Mouse (Mus musculus): ENCODE measurements at regions not wholly inside any gene's neighbourhood (a gene's known extent, or its start where the extent isn't known, plus 50 kb on each side); places are given as distances from the start of the nearest gene placed in this dataset.
"Not testable (repeated sequence)": the region's sequence is repeated elsewhere in the genome, so short reads cannot be mapped to it uniquely, and the experiment has no call there.

GRCm38 (mm10) chr3:152040751-152041150, 125.3 kb downstream of the Gipc2 start:
- Histone ChIP-seq H3K4me1 (ENCODE audit: control insufficient read depth, insufficient read depth, low read length) (no peaks in the 10 kb centered on the region), H3K4me2 (ENCODE audit: low read depth, low read length) (no peak overlapping the region), H3K9me3 (replicated peaks; ENCODE audit: control insufficient read depth, low read length) (no peaks in the 10 kb centered on the region), H3K36me3 (ENCODE audit: control insufficient read depth, insufficient read depth, low read length) (no peaks in the 10 kb centered on the region), H3K27me3 (ENCODE audit: control insufficient read depth, insufficient read depth, low read length) (no peaks in the 10 kb centered on the region), H3K9ac (ENCODE audit: low read length) (no peak overlapping the region), H3K4me3 (replicated peaks; ENCODE audit: low read length) (no peak overlapping the region), H3K27ac (ENCODE audit: low read length) (no peak overlapping the region)
- WGBS: 53% methylated on average over 5 of the region's 5 CpGs
- ATAC-seq (ENCODE audit: insufficient read depth, low FRiP score): no peak

- not testable (repeated sequence) for H3K27ac ChIP-seq (ENCODE audit: low read length); H3K4me2 ChIP-seq (ENCODE audit: low read depth, low read length); H3K4me1 ChIP-seq (ENCODE audit: control insufficient read depth, insufficient read depth, low read length); H3K4me3 ChIP-seq (replicated peaks; ENCODE audit: low read length); H3K36me3 ChIP-seq (ENCODE audit: control insufficient read depth, insufficient read depth, low read length); H3K9me3 ChIP-seq (replicated peaks; ENCODE audit: control insufficient read depth, low read length); H3K9ac ChIP-seq (ENCODE audit: low read length); H3K27me3 ChIP-seq (ENCODE audit: control insufficient read depth, insufficient read depth, low read length); ATAC-seq (ENCODE audit: insufficient read depth, low FRiP score)
- 75% methylated on average over 5 of the region's 5 CpGs for WGBS
These were observed 129.2 kb downstream of the Gipc2 start for GRCm38 (mm10) chr3:152036819-152037218.

- Histone ChIP-seq H3K4me3 (replicated peaks; ENCODE audit: low read length) (no peak overlapping the region), H3K27ac (ENCODE audit: low read length) (no peak overlapping the region), H3K36me3 (ENCODE audit: control insufficient read depth, insufficient read depth, low read length) (no peaks in the 10 kb centered on the region), H3K9ac (ENCODE audit: low read length) (no peak overlapping the region), H3K27me3 (ENCODE audit: control insufficient read depth, insufficient read depth, low read length) (no peaks in the 10 kb centered on the region), H3K9me3 (replicated peaks; ENCODE audit: control insufficient read depth, low read length) (no peaks in the 10 kb centered on the region), H3K4me2 (ENCODE audit: low read depth, low read length) (no peak overlapping the region), H3K4me1 (ENCODE audit: control insufficient read depth, insufficient read depth, low read length) (no peaks in the 10 kb centered on the region)
- WGBS: 71% methylated on average over 5 of the region's 5 CpGs
- ATAC-seq (ENCODE audit: insufficient read depth, low FRiP score): no peak
These were observed 130.6 kb downstream of the Gipc2 start for GRCm38 (mm10) chr3:152035416-152035815.

- H3K4me3 ChIP-seq (replicated peaks; ENCODE audit: low read length): no peak overlapping the region
- no peak overlapping the region for H3K27ac ChIP-seq (ENCODE audit: low read length)
- H3K9me3 ChIP-seq (replicated peaks; ENCODE audit: control insufficient read depth, low read length): no peaks in the 10 kb centered on the region
- H3K36me3 ChIP-seq (ENCODE audit: control insufficient read depth, insufficient read depth, low read length): no peaks in the 10 kb centered on the region
- H3K9ac ChIP-seq (ENCODE audit: low read length): no peak overlapping the region
- H3K4me2 ChIP-seq (ENCODE audit: low read depth, low read length): no peak overlapping the region
- no peaks in the 10 kb centered on the region for H3K4me1 ChIP-seq (ENCODE audit: control insufficient read depth, insufficient read depth, low read length)
- 80% methylated on average over 9 of the region's 10 CpGs for WGBS
- H3K27me3 ChIP-seq (ENCODE audit: control insufficient read depth, insufficient read depth, low read length): no peaks in the 10 kb centered on the region
- no peak for ATAC-seq (ENCODE audit: insufficient read depth, low FRiP score)
These were observed 131.3 kb downstream of the Gipc2 start for GRCm38 (mm10) chr3:152034686-152035085.

- no peak for ATAC-seq (ENCODE audit: insufficient read depth, low FRiP score)
- H3K4me1 ChIP-seq (ENCODE audit: control insufficient read depth, insufficient read depth, low read length): no peaks in the 10 kb centered on the region
- H3K9me3 ChIP-seq (replicated peaks; ENCODE audit: control insufficient read depth, low read length): no peaks in the 10 kb centered on the region
- no peak overlapping the region for H3K27ac ChIP-seq (ENCODE audit: low read length)
- H3K9ac ChIP-seq (ENCODE audit: low read length): no peak overlapping the region
- H3K27me3 ChIP-seq (ENCODE audit: control insufficient read depth, insufficient read depth, low read length): no peaks in the 10 kb centered on the region
- no peak overlapping the region for H3K4me3 ChIP-seq (replicated peaks; ENCODE audit: low read length)
- no peak overlapping the region for H3K4me2 ChIP-seq (ENCODE audit: low read depth, low read length)
- WGBS: 70% methylated on average over 2 of the region's 2 CpGs
- H3K36me3 ChIP-seq (ENCODE audit: control insufficient read depth, insufficient read depth, low read length): no peaks in the 10 kb centered on the region
These were observed 131.8 kb downstream of the Gipc2 start for GRCm38 (mm10) chr3:152034221-152034620.

GRCm38 (mm10) chr3:152032663-152033318, 133.2 kb downstream of the Gipc2 start:
- H3K27me3 ChIP-seq (ENCODE audit: control insufficient read depth, insufficient read depth, low read length): no peaks in the 10 kb centered on the region
- 62% methylated on average over 3 of the region's 3 CpGs for WGBS
- no peak overlapping the region for H3K27ac ChIP-seq (ENCODE audit: low read length)
- H3K4me1 ChIP-seq (ENCODE audit: control insufficient read depth, insufficient read depth, low read length): no peaks in the 10 kb centered on the region
- no peak overlapping the region for H3K9ac ChIP-seq (ENCODE audit: low read length)
- H3K9me3 ChIP-seq (replicated peaks; ENCODE audit: control insufficient read depth, low read length): no peaks in the 10 kb centered on the region
- no peaks in the 10 kb centered on the region for H3K36me3 ChIP-seq (ENCODE audit: control insufficient read depth, insufficient read depth, low read length)
- no peak overlapping the region for H3K4me2 ChIP-seq (ENCODE audit: low read depth, low read length)
- H3K4me3 ChIP-seq (replicated peaks; ENCODE audit: low read length): no peak overlapping the region
- ATAC-seq (ENCODE audit: insufficient read depth, low FRiP score): no peak

- H3K27ac ChIP-seq (ENCODE audit: low read length): no peak overlapping the region
- no peaks in the 10 kb centered on the region for H3K27me3 ChIP-seq (ENCODE audit: control insufficient read depth, insufficient read depth, low read length)
- H3K9me3 ChIP-seq (replicated peaks; ENCODE audit: control insufficient read depth, low read length): no peaks in the 10 kb centered on the region
- no peaks in the 10 kb centered on the region for H3K4me1 ChIP-seq (ENCODE audit: control insufficient read depth, insufficient read depth, low read length)
- no peaks in the 10 kb centered on the region for H3K36me3 ChIP-seq (ENCODE audit: control insufficient read depth, insufficient read depth, low read length)
- no peak overlapping the region for H3K4me3 ChIP-seq (replicated peaks; ENCODE audit: low read length)
- H3K9ac ChIP-seq (ENCODE audit: low read length): no peak overlapping the region
- no peak for ATAC-seq (ENCODE audit: insufficient read depth, low FRiP score)
- WGBS: 46% methylated on average over 1 of the region's 1 CpGs
- no peak overlapping the region for H3K4me2 ChIP-seq (ENCODE audit: low read depth, low read length)
These were observed 137.3 kb downstream of the Gipc2 start for GRCm38 (mm10) chr3:152028695-152029094.

GRCm38 (mm10) chr3:152026034-152026433, 140.0 kb downstream of the Gipc2 start:
- no peak overlapping the region for H3K9ac ChIP-seq (ENCODE audit: low read length)
- H3K36me3 ChIP-seq (ENCODE audit: control insufficient read depth, insufficient read depth, low read length): no peaks in the 10 kb centered on the region
- H3K4me1 ChIP-seq (ENCODE audit: control insufficient read depth, insufficient read depth, low read length): no peaks in the 10 kb centered on the region
- H3K27me3 ChIP-seq (ENCODE audit: control insufficient read depth, insufficient read depth, low read length): no peaks in the 10 kb centered on the region
- H3K27ac ChIP-seq (ENCODE audit: low read length): no peak overlapping the region
- no peak overlapping the region for H3K4me3 ChIP-seq (replicated peaks; ENCODE audit: low read length)
- no peak overlapping the region for H3K4me2 ChIP-seq (ENCODE audit: low read depth, low read length)
- ATAC-seq (ENCODE audit: insufficient read depth, low FRiP score): no peak
- WGBS: 90% methylated on average over 4 of the region's 4 CpGs
- no peaks in the 10 kb centered on the region for H3K9me3 ChIP-seq (replicated peaks; ENCODE audit: control insufficient read depth, low read length)

GRCm38 (mm10) chr3:152025122-152025521, 140.9 kb downstream of the Gipc2 start:
- no peak overlapping the region for H3K9ac ChIP-seq (ENCODE audit: low read length)
- H3K4me2 ChIP-seq (ENCODE audit: low read depth, low read length): no peak overlapping the region
- no peaks in the 10 kb centered on the region for H3K36me3 ChIP-seq (ENCODE audit: control insufficient read depth, insufficient read depth, low read length)
- no peaks in the 10 kb centered on the region for H3K4me1 ChIP-seq (ENCODE audit: control insufficient read depth, insufficient read depth, low read length)
- 68% methylated on average over 8 of the region's 8 CpGs for WGBS
- H3K9me3 ChIP-seq (replicated peaks; ENCODE audit: control insufficient read depth, low read length): no peaks in the 10 kb centered on the region
- H3K27ac ChIP-seq (ENCODE audit: low read length): no peak overlapping the region
- no peak for ATAC-seq (ENCODE audit: insufficient read depth, low FRiP score)
- H3K4me3 ChIP-seq (replicated peaks; ENCODE audit: low read length): no peak overlapping the region
- H3K27me3 ChIP-seq (ENCODE audit: control insufficient read depth, insufficient read depth, low read length): no peaks in the 10 kb centered on the region
